Mouse (Mus musculus) heart, adult 2 months (tissue): Measurements from ENCODE around the gene Cd300ld5. TPM values are rescaled to one million over a fixed set of nuclear protein-coding genes. Genes with fewer than 3 reads are reported as not detected.
"Not testable (repeated sequence)": the region's sequence is repeated elsewhere in the genome, so short reads cannot be mapped to it uniquely, and the experiment has no call there.

ENCODE experiments used
- DNase-seq, 2 experiments: peaks; one replicate each; pipeline ENCODE4 v3.0.0; 2021
- H3K27ac ChIP-seq: fragments of 200-600 bp; 2 replicates; pipeline ENCODE4 v1.8.1; 2022
- H3K27me3 ChIP-seq: fragments of 200-500 bp; 2 replicates; pipeline ENCODE4 v1.6.1; 2012; ENCODE audit warnings: mild to moderate bottlenecking, low read length, inconsistent platforms, mixed read lengths; ENCODE audit not compliant: control insufficient read depth, insufficient read depth
- H3K36me3 ChIP-seq: fragments of 200-500 bp; 2 replicates; pipeline ENCODE4 v1.6.1; 2012; ENCODE audit warnings: low read length, inconsistent platforms; ENCODE audit not compliant: control insufficient read depth, insufficient read depth
- H3K4me1 ChIP-seq: fragments of 200-500 bp; 2 replicates; pipeline ENCODE4 v1.6.1; 2011; ENCODE audit warnings: low read length; ENCODE audit not compliant: control insufficient read depth, insufficient read depth
- H3K4me3 ChIP-seq: fragments of 200-600 bp; 2 replicates; pipeline ENCODE4 v1.8.1; 2022
- H3K79me2 ChIP-seq: fragments of 200-500 bp; replicated peaks from 2 replicates; pipeline ENCODE4 v1.6.1; 2012; ENCODE audit warnings: mild to moderate bottlenecking, inconsistent platforms, low read length, moderate library complexity, mixed read lengths; ENCODE audit not compliant: control insufficient read depth, insufficient read depth
- H3K9ac ChIP-seq: fragments of 200-500 bp; 2 replicates; pipeline ENCODE4 v1.6.1; 2012; ENCODE audit warnings: low read depth, mild to moderate bottlenecking, control low read depth, inconsistent platforms, low read length, mixed read lengths
- CTCF ChIP-seq: fragments of 200-600 bp; IDR thresholded peaks from 2 replicates; pipeline ENCODE4 v1.8.1; 2022; ENCODE audit warnings: antibody characterized with exemption, mild to moderate bottlenecking, moderate library complexity
- EP300 ChIP-seq: fragments of 200-500 bp; IDR thresholded peaks from 2 replicates; pipeline ENCODE4 v1.6.1; 2011; ENCODE audit warnings: low read depth, low read length, control low read depth; ENCODE audit not compliant: insufficient read depth
- POLR2A ChIP-seq: fragments of 200-500 bp; IDR thresholded peaks from 2 replicates; pipeline ENCODE4 v1.6.1; 2011; ENCODE audit warnings: mild to moderate bottlenecking, low read depth, low read length, control low read depth; ENCODE audit not compliant: insufficient read depth
- WGBS: fragments of 180-500 bp; shearing (Covaris S2); methylation state at CpG from one replicate; pipeline ENCODE4 v1.1.7; 2018; 5-methylcytosine and 5-hydroxymethylcytosine counted together
- intact Hi-C: fragments of 180-260 bp; cut with DNase I; formaldehyde crosslinking; loops from one replicate; pipeline ENCODE4 v1.15.1; 2025
- long read RNA-seq: library from polyadenylated mRNA; stranded (forward); transcript quantifications from one replicate; pipeline ENCODE4 v2.0.0, GENCODE M21; 2021
- polyA plus RNA-seq: library from polyadenylated mRNA; depleted of rRNA; stranded (reverse); fragments of >200 nt; gene quantifications from 2 replicates; pipeline ENCODE4 v1.2.3, GENCODE M21; 2012; rRNA removed
- total RNA-seq, 2 experiments: library from RNA; stranded (reverse); gene quantifications; 2 replicates each; pipeline ENCODE4 v1.2.3; 2021

Gene Cd300ld5
- total RNA-seq (1 to 10 TPM; 2.7 to 9.1 TPM), polyA plus RNA-seq (3.0 TPM in 1 of 2 replicates, not detected in the other)
- long read RNA-seq, result 0 reads

DNA sequence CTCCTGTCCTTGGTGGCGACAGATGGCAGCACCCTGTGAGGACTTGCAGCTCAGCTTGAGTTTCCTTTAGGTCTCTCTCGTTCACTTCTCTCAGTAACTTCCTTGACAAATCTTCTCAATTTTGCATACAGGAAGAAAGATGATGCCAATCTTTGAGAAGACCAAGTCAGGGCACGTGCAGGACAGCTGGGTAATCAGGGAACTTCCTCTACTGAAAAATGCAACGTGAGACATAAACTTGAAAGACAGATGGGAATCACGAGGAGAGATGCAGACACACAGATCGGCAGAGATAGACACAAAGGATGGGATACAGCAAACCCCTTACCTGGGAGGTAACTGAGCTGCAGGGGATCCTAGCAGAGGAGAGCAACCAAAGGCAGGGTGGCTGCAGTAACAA is at the start of gene Cd300ld5:
Gene Cd300ld5, minus strand, starts transcription at position 101 of the 400 bp plus-strand sequence.
- no CpG with 5 or more reads among the region's 6 CpGs for WGBS
- intact Hi-C loops, H3K36me3 ChIP-seq, DNase-seq, H3K9ac ChIP-seq, H3K79me2 ChIP-seq, H3K27me3 ChIP-seq, H3K27ac ChIP-seq, H3K4me3 ChIP-seq, H3K4me1 ChIP-seq: not testable (repeated sequence)

DNA sequence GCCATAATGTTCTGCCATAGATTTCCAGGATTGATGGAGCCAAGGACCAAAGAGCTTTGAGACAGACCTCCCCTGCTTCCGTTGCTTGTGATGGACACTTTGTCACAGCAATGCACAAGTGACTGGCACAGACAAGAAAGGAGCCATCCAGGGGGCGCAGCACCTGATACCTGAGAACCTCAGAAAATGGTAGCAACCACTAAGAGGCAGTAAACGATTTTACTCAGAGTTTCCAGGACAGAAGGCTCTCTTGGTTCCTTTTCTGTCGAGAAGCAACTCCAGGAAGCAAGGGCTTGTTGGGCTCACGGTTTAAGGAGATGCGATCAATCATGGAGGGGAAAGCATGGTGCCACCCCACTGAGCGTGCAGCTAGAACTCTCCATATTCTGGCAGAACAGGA is 48.6 kb upstream of the Cd300ld5 start:
- Histone ChIP-seq H3K4me1 (no peaks in the 10 kb centered on the region), H3K36me3 (no peaks in the 10 kb centered on the region), H3K27ac (no peak overlapping the region), H3K79me2 (no peaks in the 10 kb centered on the region), H3K9ac (no peak overlapping the region), H3K27me3 (peaks cover 3% of the 10 kb centered on the region; the same call in 1 of the 2 replicates), H3K4me3 (no peak overlapping the region)
- TF ChIP-seq CTCF (no peak), POLR2A (no peak), EP300 (no peak)
- 57% methylated on average over 7 of the region's 7 CpGs for WGBS
- intact Hi-C loops, result no loop called here
- no peak for DNase-seq

DNA sequence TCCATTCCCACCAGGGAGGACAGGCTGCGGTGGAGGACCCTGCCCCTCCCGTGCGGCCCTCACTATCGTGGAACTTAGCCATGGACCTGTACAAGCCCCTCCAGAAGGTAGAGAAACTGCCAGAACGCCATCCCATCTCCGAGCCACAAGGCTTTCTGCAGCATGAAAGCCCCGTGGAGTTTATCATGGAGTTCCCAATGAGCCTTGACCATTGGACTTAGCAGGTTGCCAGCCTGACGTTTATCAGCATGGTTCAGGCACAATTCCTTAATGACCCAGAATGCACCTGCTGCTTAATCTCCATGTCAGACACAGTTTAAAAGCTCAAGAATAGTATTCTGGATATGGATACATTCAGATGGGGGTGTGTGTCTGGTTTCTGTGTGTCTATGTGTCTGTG is 47.5 kb upstream of the Cd300ld5 start:
- Histone ChIP-seq H3K4me3 (no peak overlapping the region), H3K79me2 (no peaks in the 10 kb centered on the region)
- intact Hi-C loops, result no loop called here

DNA sequence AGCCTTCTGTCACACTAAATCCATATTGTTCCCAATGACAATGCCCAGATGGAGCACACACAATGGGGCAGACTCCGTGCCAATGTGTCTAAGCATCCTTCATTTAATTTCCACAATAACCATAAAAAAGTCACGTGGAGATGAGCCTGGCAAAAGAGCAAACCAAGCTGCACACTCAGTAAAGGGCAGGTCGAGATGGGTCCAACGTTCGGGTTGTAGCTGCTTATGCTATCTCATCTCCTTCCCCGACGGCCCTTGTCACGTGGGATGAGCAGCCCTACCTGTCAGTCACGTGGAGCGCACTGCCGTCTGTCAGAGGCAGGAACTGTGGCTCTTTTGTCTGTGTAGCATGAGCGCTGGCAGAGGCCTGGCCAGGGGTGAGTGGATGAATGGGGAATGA is 47.0 kb upstream of the Cd300ld5 start:
- H3K79me2 ChIP-seq, result no peaks in the 10 kb centered on the region
- intact Hi-C loops, result loop anchor here (5.0 kb wide), 1 partner anchor 188 kb away; no protein-coding TSS in a partner anchor
- no peak overlapping the region for H3K27ac ChIP-seq
- H3K36me3 ChIP-seq, result no peaks in the 10 kb centered on the region
- peaks cover 3% of the 10 kb centered on the region; the same call in 1 of the 2 replicates for H3K27me3 ChIP-seq
- no peak overlapping the region for H3K9ac ChIP-seq
- no peaks in the 10 kb centered on the region for H3K4me1 ChIP-seq
- 45% methylated on average over 12 of the region's 12 CpGs for WGBS
- no peak overlapping the region for H3K4me3 ChIP-seq
- DNase-seq, result no peak
- TF ChIP-seq EP300, result no peak
- TF ChIP-seq CTCF, result no peak

More for the DNA sequence above, 47.5 kb upstream of the Cd300ld5 start:
- Histone ChIP-seq H3K9ac (no peak overlapping the region), H3K36me3 (no peaks in the 10 kb centered on the region), H3K4me1 (no peaks in the 10 kb centered on the region), H3K27me3 (peaks cover 3% of the 10 kb centered on the region; the same call in 1 of the 2 replicates), H3K27ac (no peak overlapping the region)
- 68% methylated on average over 8 of the region's 8 CpGs for WGBS
- TF ChIP-seq POLR2A (no peak), CTCF (no peak), EP300 (no peak)
- no peak for DNase-seq

DNA sequence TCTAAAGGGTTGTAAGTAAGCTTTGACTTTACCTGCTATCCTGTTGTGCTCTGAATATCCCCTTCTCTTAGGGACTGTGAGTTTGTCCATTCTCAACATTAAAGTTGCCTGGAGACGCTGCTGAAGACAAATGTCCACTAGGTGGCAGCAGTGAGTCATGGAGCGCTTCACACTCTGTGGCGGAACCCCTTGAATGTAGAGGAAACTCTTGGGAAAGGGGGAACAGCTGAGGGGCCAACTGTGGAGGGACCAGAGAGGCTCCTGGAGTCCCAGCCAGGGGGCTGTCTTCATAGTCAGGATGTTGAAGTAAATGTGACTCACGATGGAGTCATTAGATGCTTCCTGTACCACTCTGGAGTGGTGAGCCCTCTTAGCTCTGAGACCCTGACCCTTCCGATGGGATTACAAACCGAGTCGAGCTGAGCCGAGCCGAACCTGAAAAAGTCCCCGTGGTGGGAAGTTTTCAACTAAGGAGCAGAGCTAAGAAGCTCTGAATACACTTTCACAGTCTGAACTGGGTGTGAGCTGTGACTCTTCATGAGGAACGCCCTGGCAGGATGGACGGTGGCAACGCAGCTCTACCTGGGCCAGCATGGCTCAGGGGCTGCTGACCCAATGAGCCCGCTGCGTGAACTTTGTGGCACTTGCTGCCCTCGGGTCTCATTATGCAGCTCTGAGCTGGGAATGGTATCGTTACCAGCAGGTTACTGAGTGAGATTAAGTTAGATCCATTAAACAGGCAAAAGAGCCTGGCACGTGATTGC is 46.0 kb upstream of the Cd300ld5 start:
- Histone ChIP-seq H3K36me3 (no peaks in the 10 kb centered on the region), H3K79me2 (no peaks in the 10 kb centered on the region), H3K4me3 (no peak overlapping the region), H3K9ac (no peak overlapping the region), H3K27ac (no peak overlapping the region), H3K4me1 (no peaks in the 10 kb centered on the region), H3K27me3 (peaks cover 3% of the 10 kb centered on the region; the same call in 1 of the 2 replicates)
- peak; percentile 41 to 62 for DNase-seq
- 33% methylated on average over 18 of the region's 18 CpGs for WGBS
- intact Hi-C loops, result loop anchor here (1.0 to 5.0 kb wide), 2 partner anchors 70 to 189 kb away; no protein-coding TSS in a partner anchor
- TF ChIP-seq POLR2A (no peak), EP300 (0 out of 2 replicates have a peak, but pooled peaks have one; percentile 48)

DNA sequence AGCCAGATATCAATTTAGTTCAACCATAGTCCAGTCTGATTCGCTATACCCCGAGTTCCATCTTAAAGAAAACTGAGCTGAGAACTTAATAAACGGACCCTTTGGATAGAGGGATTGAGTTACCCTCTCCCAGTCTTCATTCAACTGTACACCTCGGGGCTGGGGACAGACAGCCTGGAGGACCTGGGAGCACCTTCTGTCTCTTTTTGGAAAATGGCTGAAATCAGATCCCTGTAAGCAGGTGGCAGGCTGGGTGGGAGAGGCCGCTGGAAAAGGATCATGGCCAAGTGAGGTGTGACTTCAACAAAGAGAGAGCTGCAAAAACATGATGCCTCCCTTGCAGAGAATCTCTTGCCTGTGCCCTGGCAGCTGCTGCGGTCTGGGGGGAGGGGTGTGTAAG is 44.6 kb upstream of the Cd300ld5 start:
- Histone ChIP-seq H3K79me2 (no peaks in the 10 kb centered on the region), H3K4me1 (no peaks in the 10 kb centered on the region), H3K27ac (no peak overlapping the region), H3K36me3 (no peaks in the 10 kb centered on the region), H3K9ac (no peak overlapping the region), H3K4me3 (no peak overlapping the region), H3K27me3 (peaks cover 3% of the 10 kb centered on the region; the same call in 1 of the 2 replicates)
- intact Hi-C loops, result loop anchor here (5.0 kb wide), 1 partner anchor 190 kb away; no protein-coding TSS in a partner anchor
- WGBS, result 70% methylated on average over 6 of the region's 6 CpGs
- TF ChIP-seq EP300, result no peak
- no peak for TF ChIP-seq POLR2A
- TF ChIP-seq CTCF, result no peak
- DNase-seq, result no peak
